13 mouse cellular contexts compared by ENCODE assay signal in genomic region chr19:38348271-38349012, GRCm38 (mm10). TPM values are rescaled to one million over a fixed set of nuclear protein-coding genes. Genes with fewer than 3 reads are reported as not detected.
DNase-seq lines count a peak whose midpoint lies in the region; ATAC-seq lines count a peak whose summit lies in the region.
"Had no signal": no experiment of that assay in that cellular context is flagged by ENCODE, and none has a peak within 500 bp of the region (broad histone marks: within the 10 kb centered on the region; RNA-seq: fewer than 3 reads in every experiment).

No protein-coding gene starts in this region.

- H3K4me3 ChIP-seq in neural tube, embryonic 11.5 days (ENCODE audit: low read depth, low read length), result no peak overlapping the region
- H3K4me3 ChIP-seq in hindbrain, embryonic 12.5 days, result no peak overlapping the region

- DNase-seq in neural tube, embryonic 11.5 days (ENCODE audit: low spot score), result peak; percentile 22
- DNase-seq in neural tube, embryonic 10.5 days (ENCODE audit: extremely low spot score, low spot score), result no peak
- peak; percentile 51 for DNase-seq in kidney, postnatal 10 days
- DNase-seq in yolk sac, embryonic 10.5 days (ENCODE audit: low spot score), result peak; percentile 57
- DNase-seq in right cerebral cortex, postnatal 10 days (ENCODE audit: low spot score in 2 of 2), result no peak
- DNase-seq in heart, adult 8-10 months (ENCODE audit: low spot score), result no peak
- no peak for DNase-seq in cerebellum, postnatal 14 days
- DNase-seq: gastrocnemius, postnatal 36 days; heart, postnatal 14 days; layer of hippocampus, adult 9-11 months; lung, adult 2 months; thymus, postnatal 25 days had no signal

- WGBS in neural tube, embryonic 11.5 days, result 26% methylated on average over 13 of the region's 13 CpGs
- 31% methylated on average over 13 of the region's 13 CpGs for WGBS in hindbrain, embryonic 12.5 days

- H3K27ac ChIP-seq in neural tube, embryonic 11.5 days (ENCODE audit: low read depth, low read length), result no peak overlapping the region
- H3K27ac ChIP-seq in hindbrain, embryonic 12.5 days, result 0 out of 2 replicates have a peak overlapping the region, but pooled peaks have one; percentile 0

- no peaks in the 10 kb centered on the region; the same call in 1 of the 2 replicates for H3K4me1 ChIP-seq in neural tube, embryonic 11.5 days (ENCODE audit: control insufficient read depth, insufficient read depth, low read length)
- peaks cover 4% of the 10 kb centered on the region for H3K4me1 ChIP-seq in hindbrain, embryonic 12.5 days

- ATAC-seq in neural tube, embryonic 11.5 days (ENCODE audit: insufficient read depth, low FRiP score, low TSS enrichment), result peak; percentile 60
- peak; percentile 85 for ATAC-seq in hindbrain, embryonic 12.5 days (ENCODE audit: low FRiP score)

- no peaks in the 10 kb centered on the region for H3K36me3 ChIP-seq in neural tube, embryonic 11.5 days (ENCODE audit: control insufficient read depth, insufficient read depth, low read length)
- H3K36me3 ChIP-seq in hindbrain, embryonic 12.5 days, result no peaks in the 10 kb centered on the region

- no peak overlapping the region; the same call in 1 of the 2 replicates for H3K4me2 ChIP-seq in neural tube, embryonic 11.5 days (ENCODE audit: low read depth)
- 0 out of 2 replicates have a peak overlapping the region, but pooled peaks have one; percentile 7 for H3K4me2 ChIP-seq in hindbrain, embryonic 12.5 days (replicated peaks)

- H3K9ac ChIP-seq in neural tube, embryonic 11.5 days (ENCODE audit: low read length), result no peak overlapping the region
- no peak overlapping the region for H3K9ac ChIP-seq in hindbrain, embryonic 12.5 days

- H3K27me3 ChIP-seq in neural tube, embryonic 11.5 days (ENCODE audit: control insufficient read depth, insufficient read depth, low read length), result no peaks in the 10 kb centered on the region
- no peaks in the 10 kb centered on the region for H3K27me3 ChIP-seq in hindbrain, embryonic 12.5 days

- H3K9me3 ChIP-seq in neural tube, embryonic 11.5 days (ENCODE audit: control insufficient read depth, low read length), result no peaks in the 10 kb centered on the region
- H3K9me3 ChIP-seq in hindbrain, embryonic 12.5 days (replicated peaks), result no peaks in the 10 kb centered on the region

RNA-seq across cellular contexts. Expression of gene Slc35g1, which starts 47.3 kb away (rescaled TPM):
- 4.2 and 4.3 TPM in 2 replicates for polyA plus RNA-seq in neural tube, embryonic 11.5 days (2014; fragmentation: Nextera tagmentation; extraction: Ambion mirVana)
- polyA plus RNA-seq in hindbrain, embryonic 12.5 days (2016; fragmentation: Nextera tagmentation; extraction: Ambion mirVana), result 2.8 and 2.9 TPM in 2 replicates
- 1 to 10 TPM; 2.1 to 3.0 (median 2.4) TPM for total RNA-seq in heart, adult 8-10 months (2022)

Comparison
In these comparisons a context has a peak if more than half of its experiments do, and no peak if none do; other contexts are left out.
1. DNase-seq: peak in neural tube, embryonic 11.5 days (single experiment), kidney, postnatal 10 days (single experiment) and yolk sac, embryonic 10.5 days (single experiment); none in neural tube, embryonic 10.5 days (single experiment), right cerebral cortex, postnatal 10 days (0 of 2), heart, adult 8-10 months (single experiment) and cerebellum, postnatal 14 days (0 of 2).